Mouse (Mus musculus): ENCODE measurements around the gene Ankrd55.

- TF ChIP-seq CTCF (IDR thresholded peaks at IDR 0.05; ENCODE audit: control insufficient read depth, insufficient read depth, insufficient replicate concordance, low read depth, low read length) (no peak), POLR2A (IDR thresholded peaks at IDR 0.05; ENCODE audit: control insufficient read depth, low read depth, low read length) (no peak)
Measured at GRCm38 (mm10) chr13:112271901-112272537, 16.2 kb upstream of the Ankrd55 start.

Data from testis, adult 2 months (tissue).